Mouse (Mus musculus) gastrocnemius, adult 2 months (tissue): ENCODE measurements at regions not wholly inside any gene's neighbourhood (a gene's known extent, or its start where the extent isn't known, plus 50 kb on each side); places are given as distances from the start of the nearest gene placed in this dataset.

ENCODE experiments used
- DNase-seq: peaks from one replicate; pipeline ENCODE4 v3.0.0; 2022
- H3K27ac ChIP-seq: fragments of 200-600 bp; 2 replicates; pipeline ENCODE4 v1.8.1; 2022; ENCODE audit warnings: mild to moderate bottlenecking
- H3K4me3 ChIP-seq: fragments of 200-600 bp; 2 replicates; pipeline ENCODE4 v1.8.1; 2022; ENCODE audit warnings: mild to moderate bottlenecking, moderate library complexity
- CTCF ChIP-seq: fragments of 200-600 bp; IDR thresholded peaks from 2 replicates; pipeline ENCODE4 v1.8.1; 2022; ENCODE audit warnings: antibody characterized with exemption, mild to moderate bottlenecking, moderate library complexity
- intact Hi-C: fragments of 180-260 bp; cut with DNase I; formaldehyde crosslinking; loops from one replicate; pipeline ENCODE4 v1.15.1; 2025

DNA sequence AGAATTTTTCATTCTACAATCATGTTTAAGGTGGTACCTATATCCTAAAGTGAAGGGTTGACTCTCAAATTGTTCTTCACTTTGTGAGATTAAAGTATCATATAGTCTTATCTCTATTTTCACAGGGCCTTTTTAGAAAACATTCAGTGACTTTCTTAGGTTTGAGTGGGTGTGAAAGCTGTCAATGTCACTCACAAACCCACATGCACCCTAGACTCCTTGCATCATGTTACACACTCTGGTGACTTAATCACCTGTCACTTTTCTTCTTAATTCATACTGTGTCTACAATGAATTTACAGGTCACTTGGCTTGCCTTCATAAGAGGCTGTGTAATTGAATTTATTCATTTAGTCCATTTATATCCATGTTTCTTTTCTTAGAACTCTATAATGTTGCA is 1026.8 kb upstream of the Alcam start:
- Histone ChIP-seq H3K4me3 (no peak overlapping the region), H3K27ac (no peak overlapping the region)
- TF ChIP-seq CTCF = no peak
- no peak for DNase-seq
- intact Hi-C loops = no loop called here

DNA sequence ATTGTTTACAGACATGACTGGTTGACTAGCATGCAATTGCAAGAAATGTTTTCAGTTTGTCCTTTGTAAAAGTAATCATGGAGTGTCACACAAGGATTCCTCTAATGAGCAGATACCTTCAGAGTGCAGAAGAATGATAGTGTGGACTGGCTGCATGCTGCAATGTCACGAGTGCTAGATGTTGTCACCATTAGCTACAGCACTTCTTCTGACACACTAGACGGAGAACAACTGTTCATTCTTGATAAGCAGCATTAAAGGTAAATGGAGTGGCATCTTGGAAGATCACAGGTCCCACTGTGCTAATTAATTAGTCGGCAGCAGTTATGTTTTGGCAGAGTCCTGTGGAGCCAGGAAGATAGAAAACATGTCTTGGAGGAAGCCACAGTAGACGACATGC is 985.6 kb upstream of the Alcam start:
- H3K4me3 ChIP-seq = no peak overlapping the region
- intact Hi-C loops = no loop called here
- DNase-seq = no peak
- no peak for TF ChIP-seq CTCF
- no peak overlapping the region for H3K27ac ChIP-seq

DNA sequence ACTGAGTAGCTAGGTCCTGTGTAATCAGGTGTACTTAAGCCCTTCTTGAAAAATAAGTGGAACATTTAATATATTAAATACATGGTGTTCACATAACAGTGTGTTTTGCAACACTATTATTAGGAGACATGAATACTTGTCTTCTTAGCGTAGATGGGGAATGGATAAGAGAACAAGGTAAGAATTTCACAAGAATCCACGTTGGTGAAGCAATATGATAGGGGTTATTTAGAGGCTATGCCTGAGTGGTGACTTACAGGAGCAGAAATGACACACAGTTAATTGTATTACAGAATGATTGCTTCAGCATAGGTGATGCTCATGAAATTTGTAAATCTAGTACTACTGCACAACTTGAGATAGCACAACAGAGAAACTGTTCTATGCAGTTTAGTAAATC is 964.5 kb upstream of the Alcam start:
- TF ChIP-seq CTCF = no peak
- intact Hi-C loops = no loop called here

DNA sequence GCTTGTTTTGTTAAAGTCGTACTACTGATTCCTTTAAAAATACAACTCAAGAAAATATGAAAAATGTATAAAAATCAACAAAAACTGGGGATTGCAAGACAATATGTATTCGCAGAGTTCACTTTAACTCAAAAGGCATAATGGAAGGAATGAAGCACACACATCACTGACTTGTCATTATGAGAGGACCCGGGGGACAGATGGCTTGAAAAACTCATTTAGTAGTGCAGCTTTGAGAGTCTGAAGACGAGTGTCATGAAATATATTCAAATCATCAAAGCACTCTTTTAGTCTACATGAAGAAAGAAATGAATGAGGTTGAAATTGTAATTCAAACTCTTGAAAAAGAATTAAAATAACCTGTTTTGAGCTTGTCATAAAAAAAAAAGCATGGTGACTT is 931.3 kb upstream of the Alcam start:
- Histone ChIP-seq H3K4me3 (no peak overlapping the region), H3K27ac (no peak overlapping the region)
- no peak for DNase-seq
- TF ChIP-seq CTCF = no peak
- intact Hi-C loops = no loop called here

More for the DNA sequence above, 964.5 kb upstream of the Alcam start:
- no peak for DNase-seq
- H3K4me3 ChIP-seq = no peak overlapping the region
- no peak overlapping the region for H3K27ac ChIP-seq

DNA sequence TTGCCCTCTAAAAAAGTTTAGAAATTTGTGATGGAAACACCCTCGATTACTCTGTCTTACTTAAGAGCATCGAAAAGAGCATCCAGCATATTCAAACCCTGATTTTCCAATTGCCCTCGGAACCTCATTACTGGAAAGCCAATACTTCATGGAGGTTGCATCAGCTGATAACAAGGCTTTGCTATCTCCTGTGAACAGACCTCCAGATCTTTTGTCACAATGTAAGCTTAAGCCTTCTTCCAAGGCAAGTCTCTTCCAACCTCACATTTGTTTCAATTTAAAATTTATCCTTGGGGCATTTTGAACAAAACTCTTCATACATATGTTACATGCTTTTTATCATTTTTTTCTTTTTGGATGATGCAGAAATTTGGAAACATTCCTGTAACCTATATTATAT is 888.3 kb upstream of the Alcam start:
- intact Hi-C loops = no loop called here
- Histone ChIP-seq H3K4me3 (no peak overlapping the region), H3K27ac (no peak overlapping the region)
- no peak for DNase-seq
- no peak for TF ChIP-seq CTCF

DNA sequence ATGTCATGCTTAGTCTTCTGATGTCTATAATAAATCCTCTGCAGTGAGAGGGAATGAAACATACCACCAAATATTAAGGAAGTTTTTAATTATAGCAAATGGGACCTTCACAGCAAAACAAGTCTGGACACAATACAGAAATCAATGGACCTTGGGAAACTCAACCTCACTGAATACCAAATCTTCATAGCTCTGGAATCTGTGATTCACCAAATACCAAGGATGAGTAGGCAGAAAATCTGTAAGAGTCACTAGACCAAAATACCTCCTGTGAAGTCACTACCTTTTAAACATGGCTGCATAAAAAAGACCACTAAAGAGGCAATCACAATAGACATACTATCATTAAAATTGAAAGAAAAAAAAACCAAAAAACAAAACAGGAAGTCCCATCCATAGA is 872.5 kb upstream of the Alcam start:
- intact Hi-C loops = no loop called here
- Histone ChIP-seq H3K4me3 (no peak overlapping the region), H3K27ac (no peak overlapping the region)
- no peak for DNase-seq
- TF ChIP-seq CTCF = no peak

DNA sequence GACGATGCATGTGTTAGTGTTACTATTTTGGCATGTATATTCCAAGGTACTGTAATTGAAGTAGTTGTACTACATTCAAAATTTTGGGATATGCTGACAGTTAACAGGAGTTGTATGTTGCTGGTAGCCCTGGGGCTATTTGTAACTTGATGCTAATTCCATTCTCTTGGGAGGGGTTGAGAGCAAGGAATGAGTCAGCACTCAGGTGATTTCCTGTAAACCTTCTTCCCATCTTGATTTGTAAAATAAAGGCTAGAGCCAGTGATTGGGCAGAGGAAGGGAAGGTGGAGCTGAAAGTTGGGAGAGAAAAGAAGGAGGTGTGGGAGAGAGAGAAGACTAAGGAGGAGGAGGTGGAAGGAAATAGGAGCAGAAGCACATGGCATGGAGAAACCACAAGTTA is 838.2 kb upstream of the Alcam start:
- TF ChIP-seq CTCF = no peak
- intact Hi-C loops = no loop called here
- H3K27ac ChIP-seq = no peak overlapping the region
- no peak for DNase-seq
- no peak overlapping the region for H3K4me3 ChIP-seq

DNA sequence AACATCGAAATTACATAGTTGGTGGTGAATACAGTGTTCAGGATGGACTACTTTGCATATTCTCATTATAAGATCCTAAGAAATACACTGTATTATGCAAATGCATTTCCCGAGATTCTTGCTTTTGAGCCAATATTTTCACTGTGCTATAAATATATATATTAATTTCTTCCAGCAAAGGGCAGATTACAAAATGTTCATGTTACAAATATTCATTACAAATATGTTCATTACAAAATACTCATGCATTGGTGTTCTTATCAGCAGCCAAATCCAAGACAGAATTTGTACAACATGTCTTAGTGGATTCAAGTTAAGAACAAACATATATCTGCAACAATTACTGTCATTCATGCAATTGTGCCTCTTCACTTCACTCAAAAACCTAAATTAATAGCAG is 828.1 kb upstream of the Alcam start:
- no peak for TF ChIP-seq CTCF
- DNase-seq = no peak
- Histone ChIP-seq H3K27ac (no peak overlapping the region), H3K4me3 (no peak overlapping the region)
- intact Hi-C loops = no loop called here

DNA sequence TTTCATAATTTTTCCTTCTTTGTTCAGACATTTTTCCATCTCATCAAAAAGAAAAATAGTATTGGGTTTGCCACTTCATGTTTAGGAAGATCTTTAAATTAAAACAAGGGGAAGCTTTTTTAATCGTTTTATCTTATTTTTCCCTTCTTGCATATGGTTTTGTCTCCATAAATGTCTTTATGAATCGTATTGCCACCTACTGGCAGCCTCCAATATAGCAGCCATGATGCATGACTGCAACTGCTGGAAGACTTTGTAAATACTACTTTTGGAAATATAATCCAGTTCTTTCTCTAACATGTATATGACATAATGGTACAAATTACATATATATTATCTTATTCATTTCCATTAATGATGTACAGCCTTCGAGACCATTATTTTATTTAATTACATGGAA is 812.2 kb upstream of the Alcam start:
- no peak overlapping the region for H3K27ac ChIP-seq
- DNase-seq = peak; percentile 41
- intact Hi-C loops = loop anchor here (5.0 kb wide), 1 partner anchor 954 kb away; no protein-coding TSS in a partner anchor
- no peak overlapping the region for H3K4me3 ChIP-seq
- peak; percentile 77 for TF ChIP-seq CTCF

DNA sequence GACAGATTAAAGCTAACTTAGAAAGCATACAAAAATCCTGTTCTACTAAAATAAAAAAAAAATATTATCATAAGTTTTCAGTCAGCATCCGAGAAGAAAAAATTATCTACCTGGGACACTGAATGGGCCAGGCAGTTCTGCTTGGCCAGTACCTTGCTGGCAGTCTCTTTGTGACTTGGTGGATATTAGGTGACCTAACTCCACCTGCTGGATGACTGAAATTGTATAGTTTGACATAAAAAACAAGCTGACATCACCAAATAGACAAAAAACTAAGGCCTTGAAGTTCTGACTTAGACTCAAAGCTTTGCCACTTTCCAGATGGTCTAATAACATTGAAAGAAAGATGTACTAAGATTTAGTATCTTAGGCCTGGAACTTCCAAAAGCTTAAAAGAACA is 791.5 kb upstream of the Alcam start:
- intact Hi-C loops = no loop called here
- Histone ChIP-seq H3K27ac (no peak overlapping the region), H3K4me3 (no peak overlapping the region)
- DNase-seq = no peak
- no peak for TF ChIP-seq CTCF

DNA sequence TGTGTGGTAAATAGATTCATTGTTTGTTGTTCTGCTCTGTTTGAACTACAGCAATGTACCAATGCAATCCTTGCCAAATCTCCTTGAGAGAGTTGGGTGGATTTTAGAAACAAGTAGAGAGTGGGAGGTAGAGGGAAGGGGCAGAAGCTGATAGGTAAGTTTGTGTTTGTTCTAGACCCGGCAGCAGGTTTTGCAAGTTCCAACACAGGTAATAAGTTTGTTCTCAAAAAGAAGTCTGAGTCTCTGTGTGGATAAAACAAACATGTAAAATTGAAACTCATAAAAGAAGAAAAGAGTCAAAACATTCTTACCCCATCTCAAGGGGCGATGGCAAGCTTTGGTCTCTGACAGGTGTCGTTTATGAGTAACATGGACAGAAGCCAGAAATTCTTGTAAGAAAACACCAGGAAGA is 788.3 kb upstream of the Alcam start:
- TF ChIP-seq CTCF = no peak
- intact Hi-C loops = no loop called here

DNA sequence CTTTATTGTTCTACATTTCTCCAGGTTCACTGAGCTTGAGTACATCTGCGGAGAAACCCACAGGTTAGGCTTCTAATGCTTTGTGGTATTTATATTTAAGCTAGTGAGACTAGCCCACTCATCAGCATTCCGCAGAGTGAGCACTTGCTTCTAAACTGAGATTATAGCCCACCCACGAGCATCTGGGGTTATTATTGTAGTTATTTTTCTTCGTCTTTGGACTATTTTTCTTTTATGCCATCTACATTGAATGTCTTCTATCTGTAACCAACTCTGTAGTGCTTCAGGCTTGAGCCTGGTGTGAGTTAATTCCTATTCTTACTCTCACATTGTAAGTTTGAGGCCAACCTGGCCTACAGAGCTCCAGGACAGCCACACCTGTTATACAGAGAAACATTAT is 765.0 kb upstream of the Alcam start:
- no peak overlapping the region for H3K27ac ChIP-seq
- intact Hi-C loops = no loop called here
- no peak overlapping the region for H3K4me3 ChIP-seq
- no peak for DNase-seq
- no peak for TF ChIP-seq CTCF

More for the DNA sequence above, 788.3 kb upstream of the Alcam start:
- H3K4me3 ChIP-seq = no peak overlapping the region
- DNase-seq = no peak
- H3K27ac ChIP-seq = no peak overlapping the region

DNA sequence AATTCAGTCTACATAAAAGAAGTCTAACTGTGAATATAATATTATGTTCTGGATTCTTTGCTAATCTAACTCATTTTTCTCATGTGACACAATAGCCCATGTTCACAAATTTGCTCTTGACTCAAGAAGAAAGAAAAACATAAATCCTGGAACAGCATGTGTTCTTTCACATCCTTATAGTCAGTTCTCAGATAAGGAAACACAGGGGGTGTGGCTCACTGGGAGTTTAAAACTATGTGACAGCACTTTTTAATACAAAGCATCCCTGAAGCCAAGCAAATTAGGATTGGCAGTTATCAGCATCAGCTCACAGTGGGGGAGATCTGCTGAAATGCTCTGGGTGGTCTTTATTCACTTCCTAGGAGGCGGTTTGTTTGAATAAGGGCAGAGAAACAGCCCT is 747.6 kb upstream of the Alcam start:
- no peak overlapping the region for H3K4me3 ChIP-seq
- no peak overlapping the region for H3K27ac ChIP-seq
- no peak for DNase-seq
- no peak for TF ChIP-seq CTCF
- intact Hi-C loops = no loop called here

DNA sequence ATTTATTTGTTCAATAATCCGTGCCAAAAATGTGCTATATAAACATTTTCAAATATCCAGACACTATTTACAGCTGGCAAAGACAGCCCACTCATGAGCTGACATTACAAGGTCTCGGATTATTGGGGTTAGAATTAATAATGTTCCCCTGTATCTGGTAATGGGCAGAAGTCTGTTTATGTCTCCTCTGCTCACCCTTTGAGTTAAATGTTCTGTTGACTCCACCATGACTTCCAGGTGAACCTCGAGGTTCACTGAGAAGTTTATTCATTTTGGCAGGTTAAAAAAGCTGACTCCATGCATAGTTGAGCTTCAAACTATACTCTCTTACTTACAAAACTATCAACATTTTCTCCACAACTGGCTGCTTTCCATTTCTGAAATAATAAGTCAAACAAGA is 732.6 kb upstream of the Alcam start:
- no peak for DNase-seq

DNA sequence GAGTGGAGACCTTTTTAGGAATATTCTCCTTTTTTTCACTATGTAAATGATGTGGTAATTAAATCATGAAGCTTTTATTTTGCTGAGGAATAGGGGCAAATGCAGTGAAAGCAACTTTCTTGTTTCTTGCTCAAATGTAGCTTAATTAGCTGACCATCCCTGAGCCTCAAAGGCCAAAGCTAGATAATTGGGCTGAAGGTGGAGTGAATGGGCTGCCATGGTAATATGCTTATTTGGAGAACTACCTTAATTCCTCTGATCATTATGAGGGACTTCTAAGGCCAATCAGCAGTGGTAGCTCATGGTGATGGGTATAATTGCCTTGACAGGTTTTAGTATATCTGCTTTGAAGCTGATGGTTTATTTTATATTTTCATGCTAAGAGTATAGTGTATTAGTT is 702.5 kb upstream of the Alcam start:
- H3K4me3 ChIP-seq = no peak overlapping the region
- intact Hi-C loops = no loop called here
- no peak for TF ChIP-seq CTCF
- H3K27ac ChIP-seq = no peak overlapping the region
- no peak for DNase-seq

More for the DNA sequence above, 732.6 kb upstream of the Alcam start:
- no peak overlapping the region for H3K27ac ChIP-seq
- TF ChIP-seq CTCF = no peak
- intact Hi-C loops = no loop called here
- H3K4me3 ChIP-seq = no peak overlapping the region
